Mouse (Mus musculus): Measurements from ENCODE around the gene Acvrl1. TPM values are rescaled to one million over a fixed set of nuclear protein-coding genes. Genes with fewer than 3 reads are reported as not detected.

The Acvrl1 gene
- polyA plus RNA-seq, 1 experiment from 2014 or later, result 4.2 TPM

Small RNA genes lying within 50 kb of the gene (microRNA-seq; reads per million reads assigned to microRNA genes)
- 3.0 reads per million, percentile 13 among the genes with 10 or more reads in this experiment for gene Mir6962

Other genes with a start within 250 kb of the Acvrl1 start
- not detected in 2 replicates for gene Gm47841, start 81.1 kb upstream of the Acvrl1 start, polyA plus RNA-seq (2014; fragmentation: Nextera tagmentation; extraction: Ambion mirVana)
- gene Fignl2, start 50.0 kb upstream of the Acvrl1 start, polyA plus RNA-seq (2014; fragmentation: Nextera tagmentation; extraction: Ambion mirVana), result 1.0 and 1.4 TPM in 2 replicates
- not detected in 2 replicates for gene Ankrd33, start 12.8 kb upstream of the Acvrl1 start, polyA plus RNA-seq (2014; fragmentation: Nextera tagmentation; extraction: Ambion mirVana)
- gene Acvr1b, start 45.5 kb downstream of the Acvrl1 start, polyA plus RNA-seq (2014; fragmentation: Nextera tagmentation; extraction: Ambion mirVana), result 14.7 and 15.2 TPM in 2 replicates
- 3.6 and 4.5 TPM in 2 replicates for gene Grasp, start 95.7 kb downstream of the Acvrl1 start, polyA plus RNA-seq (2014; fragmentation: Nextera tagmentation; extraction: Ambion mirVana)
- gene Nr4a1, start 125.7 kb downstream of the Acvrl1 start, polyA plus RNA-seq (2014; fragmentation: Nextera tagmentation; extraction: Ambion mirVana), result 1.3 TPM in 2 replicates
- gene Atg101, start 155.8 kb downstream of the Acvrl1 start, polyA plus RNA-seq (2014; fragmentation: Nextera tagmentation; extraction: Ambion mirVana), result 57.9 and 67.4 TPM in 2 replicates
- 0.33 TPM in 1 of 2 replicates, not detected in the other for gene 6030408B16Rik, start 164.7 kb downstream of the Acvrl1 start, polyA plus RNA-seq (2014; fragmentation: Nextera tagmentation; extraction: Ambion mirVana)
- not detected in 2 replicates for gene Krt80, start 241.6 kb downstream of the Acvrl1 start, polyA plus RNA-seq (2014; fragmentation: Nextera tagmentation; extraction: Ambion mirVana)

All from midbrain, embryonic 11.5 days (tissue).